Mouse (Mus musculus): Measurements from ENCODE around the gene Abcb9.

GRCm38 (mm10) chr5:124016291-124016821 lies 79.2 kb downstream of the Abcb9 start:
- no peak for TF ChIP-seq CTCF (IDR thresholded peaks at IDR 0.05; ENCODE audit: extremely low read depth, insufficient read depth, low read length)
- TF ChIP-seq POLR2A (IDR thresholded peaks at IDR 0.05; ENCODE audit: extremely low read depth, insufficient read depth, low read length), result no peak

Data from cortical plate, adult 2 months (tissue).